Mouse (Mus musculus): ENCODE measurements around the gene Tox3. TPM values are rescaled to one million over a fixed set of nuclear protein-coding genes. Genes with fewer than 3 reads are reported as not detected.

Tox3 gene
- polyA plus RNA-seq, 1 experiment from 2014 or later = 2.0 TPM

GRCm38 (mm10) chr8:90346138-90346879, 1.8 kb downstream of the Tox3 start:
- no peak for TF ChIP-seq CTCF (IDR thresholded peaks at IDR 0.05; ENCODE audit: low read depth)

DNA sequence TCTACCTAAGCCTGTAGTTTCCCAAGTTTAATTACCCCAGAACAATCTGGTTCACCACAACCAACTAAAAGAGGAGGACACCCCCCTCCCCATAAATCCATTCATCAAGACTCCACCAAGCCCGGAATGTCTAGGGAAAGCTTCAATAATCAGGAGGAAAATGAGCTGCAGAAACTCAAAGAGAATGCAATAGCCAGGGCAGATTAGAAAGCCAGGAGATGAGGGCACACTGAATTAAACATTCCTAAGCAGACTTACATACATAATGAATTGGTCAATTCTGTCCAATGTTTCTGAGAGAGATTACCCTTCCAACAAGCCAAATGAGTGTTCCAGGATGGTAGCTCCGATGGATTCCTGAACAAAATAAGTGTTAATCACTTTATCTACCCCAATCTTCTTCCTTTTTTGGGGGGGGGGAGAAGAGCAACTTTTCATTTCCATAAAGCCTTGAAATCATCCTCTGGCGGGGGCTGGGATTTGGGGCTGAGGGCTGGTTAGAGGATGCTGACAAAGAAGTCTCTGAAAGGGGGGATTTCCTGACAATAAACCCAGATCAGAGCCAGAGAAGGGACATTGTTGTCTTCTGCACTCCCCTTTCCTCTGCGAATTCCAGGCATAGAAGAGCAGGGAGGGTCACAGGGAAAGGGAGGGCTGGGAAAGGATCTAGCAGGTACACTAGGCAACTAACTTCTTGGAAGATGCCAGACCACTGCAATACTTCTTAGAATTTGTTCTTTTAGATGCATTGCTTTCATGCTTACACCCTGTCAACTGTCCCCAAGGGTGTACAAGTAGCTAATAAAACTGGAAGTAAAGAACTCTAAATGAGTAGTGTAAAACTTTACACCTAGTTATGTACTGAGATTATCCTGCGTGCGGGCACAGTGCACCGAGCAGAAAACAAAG, 17.5 kb downstream of the Tox3 start:
- 79% methylated on average over 7 of the region's 7 CpGs for WGBS
- Histone ChIP-seq H3K4me2 (replicated peaks; ENCODE audit: low read depth) (no peak overlapping the region), H3K4me1 (replicated peaks; ENCODE audit: control insufficient read depth, insufficient read depth, low read length) (no peaks in the 10 kb centered on the region), H3K36me3 (ENCODE audit: control insufficient read depth, insufficient read depth) (no peaks in the 10 kb centered on the region), H3K4me3 (ENCODE audit: low read depth, low read length) (no peak overlapping the region), H3K9me3 (ENCODE audit: control insufficient read depth) (no peaks in the 10 kb centered on the region), H3K27me3 (replicated peaks; ENCODE audit: control insufficient read depth, insufficient read depth, low read length) (no peaks in the 10 kb centered on the region), H3K27ac (ENCODE audit: low read depth, low read length) (no peak overlapping the region), H3K9ac (ENCODE audit: low read depth, low read length) (no peak overlapping the region)
- TF ChIP-seq CTCF (IDR thresholded peaks at IDR 0.05; ENCODE audit: low read depth) = no peak
- ATAC-seq = no peak

More at GRCm38 (mm10) chr8:90346138-90346879, 1.8 kb downstream of the Tox3 start:
- WGBS = 42% methylated on average over 13 of the region's 13 CpGs
- ATAC-seq = no peak
- no peak overlapping the region for H3K27ac ChIP-seq (ENCODE audit: low read depth, low read length)
- no peaks in the 10 kb centered on the region for H3K4me1 ChIP-seq (replicated peaks; ENCODE audit: control insufficient read depth, insufficient read depth, low read length)
- H3K36me3 ChIP-seq (ENCODE audit: control insufficient read depth, insufficient read depth) = no peaks in the 10 kb centered on the region
- no peaks in the 10 kb centered on the region for H3K9me3 ChIP-seq (ENCODE audit: control insufficient read depth)
- H3K27me3 ChIP-seq (replicated peaks; ENCODE audit: control insufficient read depth, insufficient read depth, low read length) = peaks cover 3% of the 10 kb centered on the region; the same call in 1 of the 2 replicates
- peak overlapping the region; percentile 98 for H3K4me2 ChIP-seq (replicated peaks; ENCODE audit: low read depth)
- no peak overlapping the region for H3K9ac ChIP-seq (ENCODE audit: low read depth, low read length)
- H3K4me3 ChIP-seq (ENCODE audit: low read depth, low read length) = peak overlapping the region; percentile 67; the same call in 1 of the 2 replicates

DNA sequence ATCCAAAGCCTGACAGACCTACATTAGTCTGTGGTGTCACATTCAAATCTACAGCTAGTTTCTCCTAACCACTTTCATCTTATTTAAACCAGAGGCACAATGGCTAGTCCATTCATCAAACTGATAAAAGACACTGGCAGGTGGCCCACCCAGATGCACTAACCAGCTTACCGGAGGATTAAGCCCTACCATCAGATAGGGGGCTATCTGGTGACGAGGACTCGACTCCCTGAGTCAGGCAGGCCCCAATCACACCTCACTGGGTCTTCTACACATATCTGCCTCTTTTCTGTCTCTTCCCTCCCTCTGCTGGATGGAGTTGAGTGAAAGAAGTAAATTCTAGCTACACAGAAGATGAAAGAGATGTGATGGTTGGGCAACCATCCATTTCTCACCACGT, 24.3 kb downstream of the Tox3 start:
- no peaks in the 10 kb centered on the region for H3K4me1 ChIP-seq (replicated peaks; ENCODE audit: control insufficient read depth, insufficient read depth, low read length)
- no peak for ATAC-seq
- H3K4me2 ChIP-seq (replicated peaks; ENCODE audit: low read depth) = no peak overlapping the region
- no peaks in the 10 kb centered on the region for H3K9me3 ChIP-seq (ENCODE audit: control insufficient read depth)
- WGBS = 27% methylated on average over 4 of the region's 4 CpGs
- no peak for TF ChIP-seq CTCF (IDR thresholded peaks at IDR 0.05; ENCODE audit: low read depth)
- H3K4me3 ChIP-seq (ENCODE audit: low read depth, low read length) = no peak overlapping the region
- H3K36me3 ChIP-seq (ENCODE audit: control insufficient read depth, insufficient read depth) = no peaks in the 10 kb centered on the region
- no peak overlapping the region for H3K27ac ChIP-seq (ENCODE audit: low read depth, low read length)
- no peak overlapping the region for H3K9ac ChIP-seq (ENCODE audit: low read depth, low read length)
- no peaks in the 10 kb centered on the region for H3K27me3 ChIP-seq (replicated peaks; ENCODE audit: control insufficient read depth, insufficient read depth, low read length)

DNA sequence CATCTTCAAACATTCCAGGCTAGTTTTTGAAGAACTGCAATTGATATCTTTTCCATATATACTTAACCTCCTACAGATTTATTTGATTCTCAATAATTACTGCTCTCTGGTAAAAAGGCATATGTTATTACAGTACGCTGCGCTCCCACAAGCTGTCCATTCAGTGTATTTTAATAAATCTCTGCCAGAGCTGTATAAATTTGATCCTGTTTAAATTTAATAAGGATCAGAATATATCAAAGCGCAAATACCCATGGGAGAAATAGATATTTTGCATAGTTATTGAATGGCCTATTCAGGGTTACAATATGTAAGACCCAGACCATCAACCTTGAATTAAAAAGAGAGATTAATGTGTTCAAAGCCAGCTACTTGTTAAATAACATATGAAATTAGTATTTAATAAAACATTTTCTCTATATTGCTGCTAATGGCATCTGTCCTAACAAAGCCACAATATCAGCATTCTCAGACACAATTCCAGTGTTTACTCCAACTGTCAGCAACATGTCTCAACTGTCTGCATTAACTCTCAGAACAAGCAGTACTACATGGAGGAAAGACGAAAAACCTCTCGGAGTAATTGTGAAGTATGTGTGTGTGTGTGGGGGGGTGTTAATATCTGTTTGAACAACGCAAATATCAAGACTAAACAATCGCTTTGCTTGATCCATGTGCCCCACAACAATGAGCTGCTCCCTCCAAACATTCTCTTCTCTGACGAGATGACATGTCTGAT, 25.3 kb downstream of the Tox3 start:
- Histone ChIP-seq H3K9ac (ENCODE audit: low read depth, low read length) (no peak overlapping the region), H3K27me3 (replicated peaks; ENCODE audit: control insufficient read depth, insufficient read depth, low read length) (no peaks in the 10 kb centered on the region), H3K4me3 (ENCODE audit: low read depth, low read length) (no peak overlapping the region), H3K4me1 (replicated peaks; ENCODE audit: control insufficient read depth, insufficient read depth, low read length) (no peaks in the 10 kb centered on the region), H3K9me3 (ENCODE audit: control insufficient read depth) (no peaks in the 10 kb centered on the region), H3K4me2 (replicated peaks; ENCODE audit: low read depth) (no peak overlapping the region), H3K36me3 (ENCODE audit: control insufficient read depth, insufficient read depth) (no peaks in the 10 kb centered on the region), H3K27ac (ENCODE audit: low read depth, low read length) (no peak overlapping the region)
- 80% methylated on average over 8 of the region's 8 CpGs for WGBS
- ATAC-seq = no peak
- TF ChIP-seq CTCF (IDR thresholded peaks at IDR 0.05; ENCODE audit: low read depth) = no peak

- 100% methylated on average over 1 of the region's 1 CpGs for WGBS
- H3K27me3 ChIP-seq (replicated peaks; ENCODE audit: control insufficient read depth, insufficient read depth, low read length) = no peaks in the 10 kb centered on the region
- no peak overlapping the region for H3K27ac ChIP-seq (ENCODE audit: low read depth, low read length)
- TF ChIP-seq CTCF (IDR thresholded peaks at IDR 0.05; ENCODE audit: low read depth) = no peak
- H3K4me1 ChIP-seq (replicated peaks; ENCODE audit: control insufficient read depth, insufficient read depth, low read length) = no peaks in the 10 kb centered on the region
- no peak for ATAC-seq
- H3K4me2 ChIP-seq (replicated peaks; ENCODE audit: low read depth) = no peak overlapping the region
- no peaks in the 10 kb centered on the region for H3K9me3 ChIP-seq (ENCODE audit: control insufficient read depth)
- no peak overlapping the region for H3K9ac ChIP-seq (ENCODE audit: low read depth, low read length)
- H3K4me3 ChIP-seq (ENCODE audit: low read depth, low read length) = no peak overlapping the region
- H3K36me3 ChIP-seq (ENCODE audit: control insufficient read depth, insufficient read depth) = no peaks in the 10 kb centered on the region
Observed at GRCm38 (mm10) chr8:90321255-90321654, 26.9 kb downstream of the Tox3 start.

DNA sequence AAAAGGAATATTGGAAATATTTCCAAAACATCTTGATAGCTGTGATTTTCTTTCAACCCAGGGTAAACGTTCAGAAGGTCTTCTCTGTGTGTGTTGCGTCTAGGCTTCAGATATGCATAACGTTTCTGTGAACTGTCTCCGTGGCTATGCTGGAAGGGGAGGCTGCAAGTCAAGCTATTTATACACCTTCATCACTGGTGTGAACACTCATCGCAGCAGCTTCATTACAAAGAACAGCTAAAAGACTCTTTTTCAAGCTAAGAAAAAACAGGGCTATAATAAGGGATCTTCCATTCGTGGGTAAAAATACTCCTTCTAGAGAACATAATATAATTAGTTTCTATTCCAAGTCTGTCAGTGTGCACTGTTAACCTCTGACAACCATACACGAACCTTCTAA, 33.8 kb downstream of the Tox3 start:
- 86% methylated on average over 7 of the region's 7 CpGs for WGBS
- Histone ChIP-seq H3K9ac (ENCODE audit: low read depth, low read length) (no peak overlapping the region), H3K4me1 (replicated peaks; ENCODE audit: control insufficient read depth, insufficient read depth, low read length) (no peaks in the 10 kb centered on the region), H3K9me3 (ENCODE audit: control insufficient read depth) (no peaks in the 10 kb centered on the region), H3K27me3 (replicated peaks; ENCODE audit: control insufficient read depth, insufficient read depth, low read length) (no peaks in the 10 kb centered on the region), H3K4me3 (ENCODE audit: low read depth, low read length) (no peak overlapping the region), H3K4me2 (replicated peaks; ENCODE audit: low read depth) (no peak overlapping the region), H3K27ac (ENCODE audit: low read depth, low read length) (no peak overlapping the region), H3K36me3 (ENCODE audit: control insufficient read depth, insufficient read depth) (no peaks in the 10 kb centered on the region)
- TF ChIP-seq CTCF (IDR thresholded peaks at IDR 0.05; ENCODE audit: low read depth) = no peak
- ATAC-seq = no peak
